Mouse (Mus musculus) colon, adult 2 months (tissue): ENCODE data around the gene Pgrmc2. TPM values are rescaled to one million over a fixed set of nuclear protein-coding genes. Genes with fewer than 3 reads are reported as not detected.

ENCODE experiments used
- polyA plus RNA-seq: library from polyadenylated mRNA; depleted of rRNA; stranded (reverse); fragments of >200 nt; gene quantifications from 2 replicates; pipeline ENCODE4 v1.2.3, GENCODE M21; 2012; rRNA removed

Pgrmc2 gene
- polyA plus RNA-seq: 17.6 and 17.7 TPM in 2 replicates

DNA sequence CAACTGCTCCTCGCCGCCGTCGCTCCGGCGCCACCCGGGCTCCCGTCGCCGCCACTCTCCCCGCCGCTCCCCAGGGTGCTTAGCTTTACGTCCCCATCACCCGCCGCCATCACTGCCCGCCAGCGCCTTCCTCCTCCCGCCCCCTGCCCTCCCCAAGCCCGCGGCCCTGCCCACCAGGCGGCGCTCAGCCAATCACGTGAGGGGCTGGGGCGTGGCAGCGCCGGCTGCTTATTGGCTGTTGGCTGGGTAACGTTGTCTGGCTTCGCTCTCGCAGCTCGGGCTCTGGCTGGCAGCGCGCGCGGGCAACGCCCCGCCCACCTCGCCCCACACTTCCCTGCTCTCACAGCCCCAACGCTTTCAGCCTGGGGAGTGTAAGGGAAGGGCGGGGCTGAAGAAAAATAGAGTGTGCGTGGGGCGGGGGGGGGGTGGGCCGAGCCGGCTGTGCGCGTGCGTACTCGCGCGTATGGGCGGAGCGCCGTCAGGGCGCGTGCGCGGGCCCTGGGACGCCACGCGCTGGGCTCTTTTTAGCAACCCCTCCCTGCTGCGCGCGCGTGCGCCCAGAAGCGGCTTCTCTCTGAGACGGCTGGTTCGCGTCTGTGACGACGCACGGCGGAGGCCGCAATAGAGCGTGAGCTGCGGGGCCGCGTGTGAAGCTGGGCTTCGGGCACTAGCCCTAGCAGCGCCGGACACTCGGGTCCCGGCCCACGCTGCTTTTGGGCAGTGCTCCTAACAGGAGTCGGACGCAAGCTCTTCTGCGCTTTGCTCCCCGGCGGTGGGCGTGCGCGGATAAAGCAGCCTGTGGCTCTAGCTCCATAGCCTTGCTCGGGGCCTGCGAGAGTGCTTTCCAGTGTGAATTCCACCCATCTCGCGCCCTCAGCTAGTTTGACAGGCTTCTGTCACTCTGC, at the start of gene Pgrmc2:
Gene Pgrmc2 (minus strand): TSS at position 162 of the 905 bp plus-strand sequence.

Other genes starting within 250 kb of the Pgrmc2 start
- 1.1 and 1.2 TPM in 2 replicates for gene Mfsd8, start 236.2 kb downstream of the Pgrmc2 start, polyA plus RNA-seq
- gene Abhd18, start 236.1 kb downstream of the Pgrmc2 start, polyA plus RNA-seq: 1.9 and 2.3 TPM in 2 replicates
- not detected in 2 replicates for gene 1700034I23Rik, start 180.5 kb downstream of the Pgrmc2 start, polyA plus RNA-seq
- gene Larp1b, start 133.2 kb downstream of the Pgrmc2 start, polyA plus RNA-seq: 20.2 and 21.4 TPM in 2 replicates